Mouse (Mus musculus) heart, postnatal 25 days (tissue): Measurements from ENCODE around the gene Mtln. TPM values are rescaled to one million over a fixed set of nuclear protein-coding genes. Genes with fewer than 3 reads are reported as not detected.

Experiments
- DNase-seq: peaks from one replicate; pipeline ENCODE4 v3.0.0; 2022; ENCODE audit warnings: low spot score
- intact Hi-C: fragments of 180-260 bp; cut with DNase I; formaldehyde crosslinking; loops from one replicate; pipeline ENCODE4 v1.15.1; 2025
- total RNA-seq, 2 experiments: library from RNA; stranded (reverse); gene quantifications; 2 replicates each; pipeline ENCODE4 v1.2.3; 2021

Gene Mtln
- total RNA-seq, 2 experiments from 2014 or later, result 57.2 to 59.9 TPM

- no peak for DNase-seq
- intact Hi-C loops, result no loop called here
Observed at GRCm38 (mm10) chr2:127759157-127759880, 33.0 kb downstream of the Mtln start.

GRCm38 (mm10) chr2:127757171-127757570 lies 35.1 kb downstream of the Mtln start:
- no peak for DNase-seq
- intact Hi-C loops, result no loop called here

GRCm38 (mm10) chr2:127754113-127754512 lies 38.2 kb downstream of the Mtln start:
- DNase-seq, result no peak
- intact Hi-C loops, result no loop called here

GRCm38 (mm10) chr2:127751849-127752610 lies 40.3 kb downstream of the Mtln start:
- DNase-seq, result no peak
- intact Hi-C loops, result no loop called here

- no peak for DNase-seq
- intact Hi-C loops, result no loop called here
Observed at GRCm38 (mm10) chr2:127749376-127749775, 42.9 kb downstream of the Mtln start.

- intact Hi-C loops, result no loop called here
Observed at GRCm38 (mm10) chr2:127748316-127748715, 44.0 kb downstream of the Mtln start.

GRCm38 (mm10) chr2:127742637-127743036 lies 49.7 kb downstream of the Mtln start:
- intact Hi-C loops, result no loop called here
- DNase-seq, result no peak

More at GRCm38 (mm10) chr2:127748316-127748715, 44.0 kb downstream of the Mtln start:
- no peak for DNase-seq

Other genes with a start within 250 kb of the Mtln start
- 1 to 10 TPM; 1.4 to 1.5 TPM for gene Zfp661, start 205.4 kb downstream of the Mtln start, total RNA-seq
- 100 to 1,000 TPM in 1 of 2 experiments, 10 to 100 TPM in 1; 96.9 to 101 TPM for gene Mrps5, start 205.3 kb downstream of the Mtln start, total RNA-seq
- gene Mal, start 135.8 kb downstream of the Mtln start, total RNA-seq, result 1 to 10 TPM; 5.5 to 7.2 TPM
- 1 to 10 TPM; 7.5 to 8.7 TPM for gene Mall, start 62.6 kb downstream of the Mtln start, total RNA-seq
- gene Nphp1, start 3.6 kb downstream of the Mtln start, total RNA-seq, result 1 to 10 TPM; 6.6 to 8.6 TPM
- gene Bub1, start 39.4 kb upstream of the Mtln start, total RNA-seq, result under 1 TPM; 0.45 to 0.78 TPM
- gene Acoxl, start 46.4 kb upstream of the Mtln start, total RNA-seq, result not detected